Mouse (Mus musculus) liver, embryonic 15.5 days (tissue): ENCODE data around the gene Bok. TPM values are rescaled to one million over a fixed set of nuclear protein-coding genes. Genes with fewer than 3 reads are reported as not detected.

Experiments used
- ATAC-seq: fragments of 200-750 bp; cut with Nextera tagmentation; 2 replicates; pipeline ENCODE4 v1.8.0; 2017; ENCODE audit warnings: moderate number of reproducible peaks, mild to moderate bottlenecking, moderate library complexity; ENCODE audit not compliant: insufficient read depth
- H3K27ac ChIP-seq: fragments of 300-500 bp; sonication (generic); replicated peaks from 2 replicates; pipeline ENCODE4 v1.5.1; 2015; ENCODE audit warnings: mild to moderate bottlenecking, inconsistent platforms
- H3K27me3 ChIP-seq: fragments of 300-500 bp; sonication (generic); 2 replicates; pipeline ENCODE4 v1.6.1; 2015; ENCODE audit warnings: mild to moderate bottlenecking, inconsistent platforms
- H3K36me3 ChIP-seq: fragments of 300-500 bp; sonication (generic); replicated peaks from 2 replicates; pipeline ENCODE4 v1.6.1; 2015; ENCODE audit warnings: moderate library complexity, mild to moderate bottlenecking, inconsistent platforms
- H3K4me1 ChIP-seq: fragments of 300-500 bp; sonication (generic); replicated peaks from 2 replicates; pipeline ENCODE4 v1.6.1; 2015; ENCODE audit warnings: inconsistent platforms
- H3K4me2 ChIP-seq: fragments of 300-500 bp; sonication (generic); 2 replicates; pipeline ENCODE4 v1.6.1; 2015; ENCODE audit warnings: moderate library complexity, mild to moderate bottlenecking, inconsistent platforms
- H3K4me3 ChIP-seq: fragments of 300-500 bp; sonication (generic); replicated peaks from 2 replicates; pipeline ENCODE4 v1.5.1; 2015; ENCODE audit warnings: mild to moderate bottlenecking, inconsistent platforms
- H3K9ac ChIP-seq: fragments of 300-500 bp; sonication (generic); 2 replicates; pipeline ENCODE4 v1.6.1; 2015; ENCODE audit warnings: moderate library complexity, mild to moderate bottlenecking, inconsistent platforms
- H3K9me3 ChIP-seq: fragments of 300-500 bp; sonication (generic); replicated peaks from 2 replicates; pipeline ENCODE4 v1.6.1; 2016; ENCODE audit warnings: inconsistent platforms
- WGBS: fragments of 180-500 bp; shearing (Covaris S2); methylation state at CpG from one replicate; pipeline ENCODE4 v1.1.7; 2015; ENCODE audit warnings: mixed read lengths; ENCODE audit not compliant: insufficient replicate concordance; 5-methylcytosine and 5-hydroxymethylcytosine counted together
- polyA plus RNA-seq: library from polyadenylated mRNA; unstranded; fragments of >200 nt; fragmentation: Nextera tagmentation; extraction: Ambion mirVana; gene quantifications from 2 replicates; pipeline ENCODE4 v1.2.1, GENCODE M21; 2015

The Bok gene
- polyA plus RNA-seq, 1 experiment from 2014 or later = 3.7 TPM

GRCm38 (mm10) chr1:93705389-93705788, 19.9 kb downstream of the Bok start:
- H3K36me3 ChIP-seq = no peaks in the 10 kb centered on the region; the same call in 1 of the 2 replicates
- H3K9ac ChIP-seq = no peak overlapping the region
- WGBS = 62% methylated on average over 3 of the region's 3 CpGs
- no peaks in the 10 kb centered on the region for H3K9me3 ChIP-seq
- no peak overlapping the region for H3K4me2 ChIP-seq
- no peaks in the 10 kb centered on the region for H3K27me3 ChIP-seq
- no peak overlapping the region for H3K4me3 ChIP-seq
- ATAC-seq = no peak
- H3K27ac ChIP-seq = no peak overlapping the region
- H3K4me1 ChIP-seq = no peaks in the 10 kb centered on the region

- Histone ChIP-seq H3K36me3 (0 out of 2 replicates have a peak, but pooled peaks cover 10% of the 10 kb centered on the region), H3K27me3 (no peaks in the 10 kb centered on the region), H3K4me3 (no peak overlapping the region), H3K9me3 (no peaks in the 10 kb centered on the region), H3K9ac (no peak overlapping the region), H3K27ac (no peak overlapping the region), H3K4me2 (no peak overlapping the region), H3K4me1 (no peaks in the 10 kb centered on the region)
- ATAC-seq = no peak
- WGBS = 73% methylated on average over 2 of the region's 2 CpGs
These were observed 30.7 kb downstream of the Bok start for GRCm38 (mm10) chr1:93716166-93716565.

- Histone ChIP-seq H3K27ac (no peak overlapping the region), H3K27me3 (no peaks in the 10 kb centered on the region), H3K4me1 (no peaks in the 10 kb centered on the region), H3K9me3 (no peaks in the 10 kb centered on the region), H3K36me3 (0 out of 2 replicates have a peak, but pooled peaks cover 5% of the 10 kb centered on the region), H3K4me2 (no peak overlapping the region), H3K4me3 (no peak overlapping the region), H3K9ac (no peak overlapping the region)
- no peak for ATAC-seq
- 73% methylated on average over 7 of the region's 7 CpGs for WGBS
These were observed 36.1 kb downstream of the Bok start for GRCm38 (mm10) chr1:93721557-93721956.

GRCm38 (mm10) chr1:93724623-93725022, 39.2 kb downstream of the Bok start:
- no peak overlapping the region for H3K4me3 ChIP-seq
- no peak overlapping the region for H3K27ac ChIP-seq
- no peak for ATAC-seq
- 66% methylated on average over 3 of the region's 3 CpGs for WGBS
- H3K9ac ChIP-seq = no peak overlapping the region
- H3K27me3 ChIP-seq = no peaks in the 10 kb centered on the region
- H3K9me3 ChIP-seq = no peaks in the 10 kb centered on the region
- 0 out of 2 replicates have a peak, but pooled peaks cover 4% of the 10 kb centered on the region for H3K36me3 ChIP-seq
- no peak overlapping the region for H3K4me2 ChIP-seq
- H3K4me1 ChIP-seq = no peaks in the 10 kb centered on the region

GRCm38 (mm10) chr1:93725665-93726064, 40.2 kb downstream of the Bok start:
- no peaks in the 10 kb centered on the region for H3K27me3 ChIP-seq
- H3K9me3 ChIP-seq = no peaks in the 10 kb centered on the region
- no peak overlapping the region for H3K27ac ChIP-seq
- no peak overlapping the region for H3K4me3 ChIP-seq
- no peak for ATAC-seq
- no peaks in the 10 kb centered on the region for H3K36me3 ChIP-seq
- H3K4me1 ChIP-seq = no peaks in the 10 kb centered on the region
- WGBS = 81% methylated on average over 5 of the region's 5 CpGs
- no peak overlapping the region for H3K4me2 ChIP-seq
- no peak overlapping the region for H3K9ac ChIP-seq

- Histone ChIP-seq H3K36me3 (no peaks in the 10 kb centered on the region), H3K4me2 (no peak overlapping the region), H3K27me3 (no peaks in the 10 kb centered on the region), H3K4me1 (no peaks in the 10 kb centered on the region), H3K9ac (no peak overlapping the region), H3K9me3 (no peaks in the 10 kb centered on the region), H3K4me3 (no peak overlapping the region), H3K27ac (no peak overlapping the region)
- WGBS = 77% methylated on average over 3 of the region's 3 CpGs
- no peak for ATAC-seq
These were observed 40.7 kb downstream of the Bok start for GRCm38 (mm10) chr1:93726116-93726515.

- no peak overlapping the region for H3K4me3 ChIP-seq
- no peak overlapping the region for H3K27ac ChIP-seq
- H3K27me3 ChIP-seq = no peaks in the 10 kb centered on the region
- H3K4me2 ChIP-seq = no peak overlapping the region
- H3K4me1 ChIP-seq = no peaks in the 10 kb centered on the region
- 51% methylated on average over 3 of the region's 3 CpGs for WGBS
- no peaks in the 10 kb centered on the region for H3K9me3 ChIP-seq
- no peak for ATAC-seq
- no peaks in the 10 kb centered on the region for H3K36me3 ChIP-seq
- no peak overlapping the region for H3K9ac ChIP-seq
These were observed 41.5 kb downstream of the Bok start for GRCm38 (mm10) chr1:93726974-93727373.

GRCm38 (mm10) chr1:93731103-93731502, 45.6 kb downstream of the Bok start:
- no peak for ATAC-seq
- Histone ChIP-seq H3K9me3 (no peaks in the 10 kb centered on the region), H3K9ac (no peak overlapping the region)

GRCm38 (mm10) chr1:93731880-93732281, 46.4 kb downstream of the Bok start:
- Histone ChIP-seq H3K36me3 (no peaks in the 10 kb centered on the region), H3K9me3 (no peaks in the 10 kb centered on the region), H3K4me1 (0 out of 2 replicates have a peak, but pooled peaks cover 2% of the 10 kb centered on the region), H3K4me3 (no peak overlapping the region), H3K27ac (no peak overlapping the region), H3K4me2 (no peak overlapping the region), H3K27me3 (no peaks in the 10 kb centered on the region), H3K9ac (no peak overlapping the region)
- 66% methylated on average over 3 of the region's 3 CpGs for WGBS
- ATAC-seq = no peak

More at GRCm38 (mm10) chr1:93731103-93731502, 45.6 kb downstream of the Bok start:
- Histone ChIP-seq H3K4me1 (0 out of 2 replicates have a peak, but pooled peaks cover 2% of the 10 kb centered on the region), H3K4me2 (no peak overlapping the region), H3K27ac (no peak overlapping the region), H3K27me3 (no peaks in the 10 kb centered on the region), H3K4me3 (no peak overlapping the region), H3K36me3 (no peaks in the 10 kb centered on the region)
- WGBS = 71% methylated on average over 5 of the region's 5 CpGs

GRCm38 (mm10) chr1:93735859-93736258, 50.4 kb downstream of the Bok start:
- Histone ChIP-seq H3K4me3 (no peak overlapping the region), H3K36me3 (no peaks in the 10 kb centered on the region), H3K9me3 (no peaks in the 10 kb centered on the region), H3K27me3 (no peaks in the 10 kb centered on the region), H3K27ac (no peak overlapping the region), H3K9ac (no peak overlapping the region), H3K4me2 (no peak overlapping the region), H3K4me1 (0 out of 2 replicates have a peak, but pooled peaks cover 2% of the 10 kb centered on the region)
- 22% methylated on average over 3 of the region's 3 CpGs for WGBS
- ATAC-seq = no peak

GRCm38 (mm10) chr1:93737711-93738110, 52.3 kb downstream of the Bok start:
- H3K27me3 ChIP-seq = no peaks in the 10 kb centered on the region
- WGBS = 78% methylated on average over 5 of the region's 5 CpGs

GRCm38 (mm10) chr1:93740671-93741070, 55.2 kb downstream of the Bok start:
- no peaks in the 10 kb centered on the region for H3K9me3 ChIP-seq
- H3K9ac ChIP-seq = no peak overlapping the region
- peaks cover 14% of the 10 kb centered on the region for H3K4me1 ChIP-seq
- no peaks in the 10 kb centered on the region for H3K27me3 ChIP-seq
- no peak overlapping the region for H3K27ac ChIP-seq
- 75% methylated on average over 2 of the region's 2 CpGs for WGBS
- no peaks in the 10 kb centered on the region for H3K36me3 ChIP-seq
- ATAC-seq = no peak
- H3K4me3 ChIP-seq = no peak overlapping the region
- no peak overlapping the region for H3K4me2 ChIP-seq

More at GRCm38 (mm10) chr1:93737711-93738110, 52.3 kb downstream of the Bok start:
- no peak overlapping the region for H3K9ac ChIP-seq
- no peak overlapping the region for H3K4me2 ChIP-seq
- no peaks in the 10 kb centered on the region for H3K9me3 ChIP-seq
- no peaks in the 10 kb centered on the region for H3K36me3 ChIP-seq
- H3K27ac ChIP-seq = no peak overlapping the region
- no peak overlapping the region for H3K4me3 ChIP-seq
- peaks cover 14% of the 10 kb centered on the region for H3K4me1 ChIP-seq
- no peak for ATAC-seq
